Mouse (Mus musculus) thymus, adult 2 months (tissue): ENCODE measurements around the gene Synj2.

Source experiments
- CTCF ChIP-seq: fragments of 200-500 bp; IDR thresholded peaks from 2 replicates; pipeline ENCODE4 v1.5.1; 2012; ENCODE audit warnings: mild to moderate bottlenecking, control low read depth, low read length, moderate library complexity, borderline replicate concordance; ENCODE audit not compliant: control insufficient read depth, poor library complexity, insufficient read depth; ENCODE audit errors: extremely low read depth
- POLR2A ChIP-seq: fragments of 200-500 bp; IDR thresholded peaks from 2 replicates; pipeline ENCODE4 v1.6.1; 2012; ENCODE audit warnings: mild to moderate bottlenecking, low read length, control low read depth, moderate library complexity; ENCODE audit not compliant: control insufficient read depth, poor library complexity, insufficient read depth; ENCODE audit errors: extremely low read depth

- no peak for TF ChIP-seq CTCF
- no peak for TF ChIP-seq POLR2A
Observed at GRCm38 (mm10) chr17:5929031-5929430, 12.0 kb upstream of the Synj2 start.
